Mouse (Mus musculus) brain, embryonic 14.5 days (tissue): Measurements from ENCODE around the gene Bcl2.

Experiments used
- CTCF ChIP-seq: fragments of 200-500 bp; IDR thresholded peaks from 2 replicates; pipeline ENCODE4 v1.5.1; 2012; ENCODE audit warnings: inconsistent platforms, mild to moderate bottlenecking, moderate library complexity, borderline replicate concordance; ENCODE audit not compliant: insufficient read depth, insufficient read length; ENCODE audit errors: extremely low read depth
- POLR2A ChIP-seq: fragments of 200-500 bp; IDR thresholded peaks from 2 replicates; pipeline ENCODE4 v1.6.1; 2012; ENCODE audit warnings: mild to moderate bottlenecking, inconsistent platforms, borderline replicate concordance; ENCODE audit not compliant: poor library complexity, insufficient read depth, insufficient read length, severe bottlenecking; ENCODE audit errors: extremely low read depth

GRCm38 (mm10) chr1:106570870-106571269 is 143.2 kb downstream of the Bcl2 start:
- no peak for TF ChIP-seq CTCF
- no peak for TF ChIP-seq POLR2A
